Mouse (Mus musculus): ENCODE measurements around the gene Gper1.
A peak's percentile ranks its signal among the peaks of the same experiment; 100 is the strongest.

Gene Gper1

DNA sequence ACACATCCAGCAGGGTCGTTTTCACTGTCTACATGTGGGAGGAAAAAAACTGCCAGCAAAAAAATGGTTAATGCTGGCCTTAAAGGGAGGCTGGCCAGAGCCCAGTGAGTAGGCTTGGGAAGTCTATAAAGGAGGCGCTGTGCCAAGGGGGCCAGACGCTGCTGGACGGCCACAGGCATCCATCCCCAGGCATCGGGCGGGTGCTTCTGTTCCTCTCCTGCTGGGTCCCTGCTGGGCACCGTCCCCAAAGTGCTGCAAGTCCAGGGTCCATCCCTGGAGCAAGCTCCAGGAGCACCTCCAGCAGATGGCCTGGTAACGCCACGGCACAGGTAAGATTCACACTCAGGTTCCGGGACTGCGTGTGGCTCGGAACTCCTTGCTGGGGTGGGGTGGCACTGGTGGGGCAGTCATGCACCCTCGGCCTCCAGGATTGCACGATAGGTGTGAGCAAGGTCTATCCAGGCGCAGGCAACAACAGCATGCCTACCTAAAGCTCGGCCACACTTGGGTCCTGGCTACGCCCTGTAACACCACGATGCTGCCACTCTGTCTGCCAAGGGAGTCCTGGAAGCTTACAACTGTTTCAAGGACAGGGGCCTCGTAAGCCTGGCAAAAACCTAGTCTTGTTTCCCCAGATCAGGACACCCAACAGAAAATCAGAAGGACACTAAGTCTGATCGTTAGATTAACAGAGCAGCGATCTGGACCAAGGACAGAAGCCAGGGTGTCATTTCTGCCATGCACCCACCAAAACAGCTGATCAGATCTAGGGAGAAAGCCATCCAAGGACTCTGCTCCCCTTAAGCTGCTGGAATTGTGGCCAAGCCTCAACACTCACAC lies at the start of gene Gper1:
TSS of gene Gper1 (plus strand) at position 126 of the 840 bp plus-strand sequence.
- DNase-seq (ENCODE audit: low spot score in 2 of 2), result no peak

DNA sequence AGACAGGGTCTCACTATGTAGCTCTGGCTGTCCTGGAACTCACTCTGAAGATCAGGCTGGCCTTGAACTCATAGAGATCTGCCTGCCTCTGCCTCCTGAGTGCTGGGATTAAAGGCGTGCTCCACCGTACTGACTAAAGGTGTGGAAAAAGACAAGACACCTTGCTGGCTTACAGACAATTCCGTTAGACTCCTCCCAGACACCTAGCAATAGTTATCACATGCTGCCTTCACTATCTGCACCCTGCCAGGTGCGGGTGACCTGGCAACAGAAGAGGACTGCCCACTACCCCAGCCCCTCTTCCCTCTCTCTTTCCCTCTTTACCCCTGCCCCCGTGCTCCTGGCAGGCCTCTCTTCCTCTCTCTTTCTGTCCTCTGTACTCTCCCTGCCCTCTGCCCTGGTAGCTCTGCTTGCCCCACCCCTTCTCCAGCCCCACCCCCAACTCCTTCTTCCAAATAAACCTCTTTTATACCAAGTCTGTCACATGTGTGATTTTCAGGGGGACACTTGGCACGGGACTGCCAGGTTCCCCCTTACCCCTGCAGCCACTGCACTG lies 49.0 kb upstream of the Gper1 start:
- DNase-seq (ENCODE audit: low spot score in 2 of 2), result no peak

DNA sequence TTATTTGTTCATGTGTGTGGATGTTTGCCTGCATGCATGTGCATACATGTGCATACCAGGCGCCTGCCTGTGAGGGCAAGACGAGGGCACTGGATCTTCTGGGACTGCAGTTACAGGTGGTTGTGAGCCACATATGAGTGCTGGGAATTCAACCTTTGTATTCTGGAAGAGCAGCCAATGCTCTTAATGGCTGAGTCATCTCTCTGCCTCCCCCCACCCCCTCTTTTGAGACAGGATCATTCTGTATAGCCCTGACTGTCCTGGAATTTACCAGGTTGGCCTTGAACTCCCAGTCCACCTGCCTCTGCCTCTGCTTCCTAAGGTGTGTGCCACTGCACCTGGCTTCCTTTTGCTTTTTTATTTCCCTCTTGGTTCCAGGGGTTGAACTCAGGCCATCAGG lies 48.1 kb upstream of the Gper1 start:
- DNase-seq (ENCODE audit: low spot score in 2 of 2), result no peak

GRCm38 (mm10) chr5:139377468-139378270 lies 45.3 kb upstream of the Gper1 start, which contains the start of gene Gpr146:
Gene Gpr146, plus strand, starts transcription at chr5:139377697.
- no peak for DNase-seq (ENCODE audit: low spot score in 2 of 2)

DNA sequence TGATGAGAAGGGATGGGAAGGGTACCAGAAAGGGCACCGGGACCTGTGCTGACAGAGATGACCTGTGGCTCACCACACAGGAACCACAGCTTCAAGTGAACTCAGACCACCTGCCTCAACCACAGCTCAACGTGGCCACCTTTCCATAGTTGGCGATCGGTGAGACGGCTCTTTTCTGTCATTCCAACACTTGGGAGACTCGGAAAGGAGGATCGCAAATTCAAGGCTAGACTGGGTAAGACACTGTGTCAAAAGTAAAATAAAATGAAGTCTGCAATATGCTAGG lies 44.7 kb upstream of the Gper1 start:
- DNase-seq (ENCODE audit: low spot score in 2 of 2), result no peak

GRCm38 (mm10) chr5:139378986-139379629 lies 43.8 kb upstream of the Gper1 start:
- DNase-seq (ENCODE audit: low spot score in 2 of 2), result no peak

GRCm38 (mm10) chr5:139379771-139380384 lies 43.1 kb upstream of the Gper1 start:
- DNase-seq (ENCODE audit: low spot score in 2 of 2), result no peak

- peak; percentile 82 to 84 for DNase-seq (ENCODE audit: low spot score in 2 of 2)
Observed at GRCm38 (mm10) chr5:139380385-139381248, 42.3 kb upstream of the Gper1 start.

DNA sequence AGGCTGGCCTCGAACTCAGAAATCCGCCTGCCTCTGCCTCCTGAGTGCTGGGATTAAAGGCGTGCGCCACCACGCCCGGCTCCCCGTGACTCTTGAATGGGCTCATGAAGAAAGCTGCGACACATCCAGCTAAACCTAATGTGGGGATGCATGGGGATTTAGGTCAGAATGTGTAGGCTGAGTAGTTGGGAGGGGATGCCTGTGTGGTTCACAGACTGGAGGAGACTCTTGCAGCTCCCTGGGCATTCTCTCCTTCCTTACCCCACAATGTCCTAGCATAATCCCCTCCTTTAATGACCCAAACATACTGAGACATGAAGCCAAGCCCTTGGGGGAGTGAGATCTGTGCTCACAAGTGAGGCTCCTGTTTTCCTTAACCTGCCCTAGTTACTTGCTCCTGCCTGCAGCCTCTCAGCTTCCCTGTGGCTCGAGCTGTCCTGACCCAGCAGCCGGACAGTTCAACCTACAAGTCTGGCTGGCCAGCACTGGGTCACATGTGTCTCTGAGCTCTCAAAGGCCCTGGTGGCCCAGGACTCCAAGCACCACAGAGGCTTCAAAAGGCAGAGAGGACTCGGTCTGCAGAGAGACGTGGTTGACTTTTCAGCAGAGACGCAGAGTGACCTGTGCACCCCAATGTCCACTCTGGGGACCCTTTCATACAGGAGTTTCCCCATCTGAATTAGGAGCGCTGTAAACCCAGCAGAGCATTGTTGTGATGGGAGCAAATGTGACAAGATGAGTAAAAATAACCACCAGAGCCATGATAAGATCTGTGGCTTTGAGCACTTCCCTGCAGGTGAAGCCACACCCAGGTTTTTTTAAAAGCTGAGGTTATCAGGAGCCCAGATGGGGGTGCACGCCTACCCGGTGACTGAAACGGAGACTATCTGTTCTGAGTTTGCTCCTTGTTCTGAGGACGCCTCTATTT lies 41.1 kb upstream of the Gper1 start:
- DNase-seq (ENCODE audit: low spot score in 2 of 2), result no peak

GRCm38 (mm10) chr5:139382760-139383159 lies 40.2 kb upstream of the Gper1 start:
- DNase-seq (ENCODE audit: low spot score in 2 of 2), result peak in 1 of 2 experiments; percentile 45

- no peak for DNase-seq (ENCODE audit: low spot score in 2 of 2)
Observed at GRCm38 (mm10) chr5:139383234-139383633, 39.7 kb upstream of the Gper1 start.

- no peak for DNase-seq (ENCODE audit: low spot score in 2 of 2)
Observed at GRCm38 (mm10) chr5:139384531-139384930, 38.4 kb upstream of the Gper1 start.

- DNase-seq (ENCODE audit: low spot score in 2 of 2), result no peak
Observed at GRCm38 (mm10) chr5:139386047-139386446, 36.9 kb upstream of the Gper1 start.

GRCm38 (mm10) chr5:139387329-139388194 lies 35.4 kb upstream of the Gper1 start:
- DNase-seq (ENCODE audit: low spot score in 2 of 2), result no peak

GRCm38 (mm10) chr5:139388195-139388570 lies 34.8 kb upstream of the Gper1 start:
- DNase-seq (ENCODE audit: low spot score in 2 of 2), result no peak

DNA sequence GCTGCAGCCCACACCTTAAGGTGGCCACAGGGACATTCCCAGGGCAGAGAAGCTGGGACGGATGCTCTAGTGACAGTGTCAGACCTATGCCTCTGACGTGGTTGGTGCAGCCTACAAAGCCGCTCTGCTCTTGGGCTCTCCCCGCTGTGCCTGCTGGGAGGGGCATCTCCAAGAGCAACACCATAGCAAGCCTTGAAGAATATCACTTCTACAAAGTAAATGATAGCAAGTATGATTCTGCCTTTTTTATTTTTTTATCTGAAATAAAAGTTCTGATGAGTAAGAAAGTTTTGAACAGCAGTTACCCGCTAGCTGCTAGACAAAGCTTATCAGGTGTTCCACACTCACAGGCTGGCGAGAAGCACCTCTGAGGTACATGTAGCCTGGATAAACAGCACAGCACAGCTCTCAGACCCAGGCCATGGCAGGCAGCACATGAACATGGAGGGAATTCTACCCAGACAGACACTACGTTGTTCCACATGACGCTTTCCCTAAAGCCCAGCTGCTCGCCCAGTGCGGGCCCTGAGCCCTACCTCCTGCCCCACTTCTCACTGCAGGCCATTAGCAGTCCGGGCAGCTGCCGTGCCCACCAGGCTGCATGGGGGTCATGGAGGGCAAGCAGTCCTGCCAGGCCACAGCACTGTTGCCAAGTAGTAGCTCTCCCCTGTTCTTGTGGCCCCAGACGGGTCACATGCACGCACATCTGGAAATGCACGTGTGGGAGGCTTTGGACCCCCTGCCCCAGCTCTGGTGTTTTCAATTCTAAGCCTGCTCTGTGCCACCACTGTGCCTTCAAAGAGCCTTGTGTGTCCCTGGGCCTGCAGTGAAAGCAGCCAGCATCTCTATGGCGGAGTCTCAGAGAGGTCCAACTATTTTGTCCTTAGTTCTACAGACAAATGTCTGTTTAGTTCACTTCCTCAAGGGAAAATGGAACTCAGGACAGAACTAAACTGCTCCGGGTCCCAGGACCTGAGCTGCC lies 34.0 kb upstream of the Gper1 start:
- DNase-seq (ENCODE audit: low spot score in 2 of 2), result no peak

- no peak for DNase-seq (ENCODE audit: low spot score in 2 of 2)
Observed at GRCm38 (mm10) chr5:139389676-139390061, 33.3 kb upstream of the Gper1 start.
